Mouse (Mus musculus): ENCODE results near the gene Pdpn. TPM values are rescaled to one million over a fixed set of nuclear protein-coding genes. Genes with fewer than 3 reads are reported as not detected.

Pdpn gene
- polyA plus RNA-seq, 1 experiment, result 18.8 TPM

- DNase-seq (ENCODE audit: low read depth), result no peak
These were observed 691 bp downstream of the Pdpn start for GRCm38 (mm10) chr4:143298431-143299315.

GRCm38 (mm10) chr4:143297016-143297556 is 2.3 kb downstream of the Pdpn start:
- DNase-seq (ENCODE audit: low read depth), result no peak

- DNase-seq (ENCODE audit: low read depth), result no peak
These were observed 3.2 kb downstream of the Pdpn start for GRCm38 (mm10) chr4:143296153-143296552.

GRCm38 (mm10) chr4:143294324-143294723 is 5.0 kb downstream of the Pdpn start:
- DNase-seq (ENCODE audit: low read depth), result no peak

- DNase-seq (ENCODE audit: low read depth), result no peak
These were observed 10.5 kb downstream of the Pdpn start for GRCm38 (mm10) chr4:143288880-143289279.

GRCm38 (mm10) chr4:143288473-143288872 is 10.9 kb downstream of the Pdpn start:
- no peak for DNase-seq (ENCODE audit: low read depth)

GRCm38 (mm10) chr4:143287065-143287464 is 12.3 kb downstream of the Pdpn start:
- no peak for DNase-seq (ENCODE audit: low read depth)

- DNase-seq (ENCODE audit: low read depth), result no peak
These were observed 19.2 kb downstream of the Pdpn start for GRCm38 (mm10) chr4:143280166-143280565.

GRCm38 (mm10) chr4:143279661-143280060 is 19.7 kb downstream of the Pdpn start:
- DNase-seq (ENCODE audit: low read depth), result no peak

- DNase-seq (ENCODE audit: low read depth), result no peak
These were observed 20.3 kb downstream of the Pdpn start for GRCm38 (mm10) chr4:143279016-143279415.

GRCm38 (mm10) chr4:143278429-143278871 is 20.9 kb downstream of the Pdpn start:
- peak; percentile 79 for DNase-seq (ENCODE audit: low read depth)

GRCm38 (mm10) chr4:143277319-143277718 is 22.0 kb downstream of the Pdpn start:
- DNase-seq (ENCODE audit: low read depth), result no peak

GRCm38 (mm10) chr4:143271571-143271970 is 27.8 kb downstream of the Pdpn start:
- DNase-seq (ENCODE audit: low read depth), result no peak

- DNase-seq (ENCODE audit: low read depth), result no peak
These were observed 28.5 kb downstream of the Pdpn start for GRCm38 (mm10) chr4:143270903-143271302.

GRCm38 (mm10) chr4:143262696-143263095 is 36.7 kb downstream of the Pdpn start:
- DNase-seq (ENCODE audit: low read depth), result no peak

GRCm38 (mm10) chr4:143259718-143260349 is 39.5 kb downstream of the Pdpn start:
- no peak for DNase-seq (ENCODE audit: low read depth)

GRCm38 (mm10) chr4:143258517-143258916 is 40.8 kb downstream of the Pdpn start:
- no peak for DNase-seq (ENCODE audit: low read depth)

- DNase-seq (ENCODE audit: low read depth), result no peak
These were observed 41.4 kb downstream of the Pdpn start for GRCm38 (mm10) chr4:143257971-143258370.

- DNase-seq (ENCODE audit: low read depth), result no peak
These were observed 43.8 kb downstream of the Pdpn start for GRCm38 (mm10) chr4:143255541-143255940.

GRCm38 (mm10) chr4:143253356-143253755 is 46.0 kb downstream of the Pdpn start:
- DNase-seq (ENCODE audit: low read depth), result no peak

- no peak for DNase-seq (ENCODE audit: low read depth)
These were observed 51.3 kb downstream of the Pdpn start for GRCm38 (mm10) chr4:143248050-143248449.

- no peak for DNase-seq (ENCODE audit: low read depth)
These were observed 58.1 kb downstream of the Pdpn start for GRCm38 (mm10) chr4:143241294-143241693.
